In genomic region chr16:13366802-13367465, GRCm38 (mm10) we compare ENCODE assay signal across 8 mouse cellular contexts.
DNase-seq lines count a peak whose midpoint lies in the region; ATAC-seq lines count a peak whose summit lies in the region.

No protein-coding gene starts in this region.

- 0 out of 2 replicates have a peak overlapping the region, but pooled peaks have one; percentile 3 for H3K9ac ChIP-seq in hindbrain, embryonic 14.5 days

- 0 out of 2 replicates have a peak, but pooled peaks have one; percentile 26 for ATAC-seq in hindbrain, embryonic 14.5 days (ENCODE audit: low FRiP score)

- H3K4me3 ChIP-seq in hindbrain, embryonic 14.5 days (replicated peaks; ENCODE audit: low read length), result no peak overlapping the region

- WGBS in hindbrain, embryonic 14.5 days, result 23% methylated on average over 4 of the region's 4 CpGs

- no peaks in the 10 kb centered on the region; the same call in 1 of the 2 replicates for H3K36me3 ChIP-seq in hindbrain, embryonic 14.5 days (replicated peaks; ENCODE audit: control insufficient read depth, insufficient read depth)

- no peaks in the 10 kb centered on the region for H3K9me3 ChIP-seq in hindbrain, embryonic 14.5 days (ENCODE audit: control insufficient read depth, low read length)

- no peaks in the 10 kb centered on the region for H3K27me3 ChIP-seq in hindbrain, embryonic 14.5 days (ENCODE audit: control insufficient read depth, insufficient read depth, low read length)

- peak overlapping the region; percentile 62; the same call in 1 of the 2 replicates for H3K27ac ChIP-seq in hindbrain, embryonic 14.5 days

- H3K4me2 ChIP-seq in hindbrain, embryonic 14.5 days (replicated peaks), result peak overlapping the region; percentile 12; the same call in 1 of the 2 replicates

- peaks cover 15% of the 10 kb centered on the region; the same call in 1 of the 2 replicates for H3K4me1 ChIP-seq in hindbrain, embryonic 14.5 days (replicated peaks; ENCODE audit: control insufficient read depth, insufficient read depth, low read length)

- DNase-seq in layer of hippocampus, adult 18-20 months (ENCODE audit: low spot score in 2 of 2), result peak; percentile 53 to 63
- no peak for DNase-seq in layer of hippocampus, postnatal 10 days (ENCODE audit: low spot score in 2 of 2)
- peak; percentile 43 for DNase-seq in embryo, embryonic 11 days
- peak; percentile 51 for DNase-seq in hindbrain, embryonic 14.5 days (ENCODE audit: low spot score)
- DNase-seq in lung, postnatal 10 days, result peak; percentile 26
- no peak for DNase-seq in urinary bladder, postnatal 36 days (ENCODE audit: low spot score in 2 of 2)
- DNase-seq in cerebellum, postnatal 4 days (ENCODE audit: low spot score in 2 of 2), result no peak
- DNase-seq in gastrocnemius, postnatal 4 days (ENCODE audit: low spot score in 2 of 2), result no peak

Comparison
In these comparisons a context has a peak if more than half of its experiments do, and no peak if none do; other contexts are left out.
1. DNase-seq: peak in layer of hippocampus, adult 18-20 months (2 of 2), embryo, embryonic 11 days (single experiment), hindbrain, embryonic 14.5 days (single experiment) and lung, postnatal 10 days (single experiment); none in layer of hippocampus, postnatal 10 days (0 of 2), urinary bladder, postnatal 36 days (0 of 2), cerebellum, postnatal 4 days (0 of 2) and gastrocnemius, postnatal 4 days (0 of 2).